8 mouse cellular contexts compared by ENCODE assay signal in the genomic region with DNA sequence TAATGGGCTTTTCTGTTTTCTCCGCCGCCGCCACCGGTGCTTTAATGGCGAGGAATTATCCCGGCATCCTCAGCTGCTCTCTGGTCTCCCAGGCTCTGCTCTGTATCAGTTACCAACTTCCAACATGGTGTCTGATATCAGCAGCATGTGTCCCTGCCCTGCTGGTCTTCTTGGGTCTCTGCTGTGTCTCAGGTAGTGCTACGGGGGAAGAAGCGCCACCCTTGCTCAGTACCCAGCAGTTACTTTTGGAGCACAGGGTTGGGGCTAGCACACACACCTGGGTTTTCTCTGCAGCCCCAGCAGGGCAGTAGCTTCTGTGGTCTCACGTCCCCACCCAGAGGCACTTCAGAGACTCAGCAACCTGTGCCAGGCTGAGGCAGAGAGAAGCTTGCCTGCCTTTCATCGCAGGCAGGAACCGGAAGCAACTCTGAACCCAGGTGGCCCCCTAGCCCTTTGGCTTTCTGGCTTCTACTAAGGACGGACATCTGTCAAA. TPM values are rescaled to one million over a fixed set of nuclear protein-coding genes. Genes with fewer than 3 reads are reported as not detected.
DNase-seq lines count a peak whose midpoint lies in the region; ATAC-seq and TF ChIP-seq lines count a peak whose summit lies in the region.

No protein-coding gene starts in this region.

- peaks cover 3% of the 10 kb centered on the region; the same call in 1 of the 2 replicates for H3K27me3 ChIP-seq in embryonic facial prominence, embryonic 13.5 days
- H3K27me3 ChIP-seq in intestine, embryonic 14.5 days (replicated peaks; ENCODE audit: control insufficient read depth, insufficient read depth, low read length) = no peaks in the 10 kb centered on the region
- no peaks in the 10 kb centered on the region for H3K27me3 ChIP-seq in lung, postnatal 0 days (replicated peaks; ENCODE audit: insufficient read depth, low read length)
- no peaks in the 10 kb centered on the region for H3K27me3 ChIP-seq in small intestine, adult 2 months (ENCODE audit: control insufficient read depth, insufficient read depth, low read length)

- 9% methylated on average over 12 of the region's 12 CpGs for WGBS in embryonic facial prominence, embryonic 13.5 days
- 4% methylated on average over 12 of the region's 12 CpGs for WGBS in intestine, embryonic 14.5 days
- 3% methylated on average over 12 of the region's 12 CpGs for WGBS in lung, postnatal 0 days
- 6% methylated on average over 12 of the region's 12 CpGs for WGBS in small intestine, adult 2 months

- peak overlapping the region; percentile 63 for H3K9ac ChIP-seq in embryonic facial prominence, embryonic 13.5 days
- peak overlapping the region; percentile 35 for H3K9ac ChIP-seq in intestine, embryonic 14.5 days (ENCODE audit: low read length)
- peak overlapping the region; percentile 39; the same call in 1 of the 2 replicates for H3K9ac ChIP-seq in lung, postnatal 0 days (replicated peaks; ENCODE audit: low read depth)

- TF ChIP-seq POLR2A in small intestine, adult 2 months (IDR thresholded peaks at IDR 0.05; ENCODE audit: low read depth, low read length) = no peak

- 0 out of 2 replicates have a peak, but pooled peaks cover 3% of the 10 kb centered on the region for H3K36me3 ChIP-seq in embryonic facial prominence, embryonic 13.5 days
- H3K36me3 ChIP-seq in intestine, embryonic 14.5 days (ENCODE audit: control insufficient read depth, insufficient read depth, low read length) = no peaks in the 10 kb centered on the region
- no peaks in the 10 kb centered on the region for H3K36me3 ChIP-seq in lung, postnatal 0 days (ENCODE audit: insufficient read depth, low read length)
- H3K36me3 ChIP-seq in small intestine, adult 2 months (ENCODE audit: control insufficient read depth, insufficient read depth, low read length) = 0 out of 2 replicates have a peak, but pooled peaks cover 2% of the 10 kb centered on the region

- peaks cover 19% of the 10 kb centered on the region for H3K4me1 ChIP-seq in embryonic facial prominence, embryonic 13.5 days
- peaks cover 8% of the 10 kb centered on the region; the same call in 1 of the 2 replicates for H3K4me1 ChIP-seq in intestine, embryonic 14.5 days (replicated peaks; ENCODE audit: control insufficient read depth, insufficient read depth, low read length)
- H3K4me1 ChIP-seq in lung, postnatal 0 days (ENCODE audit: insufficient read depth, low read depth, low read length) = no peaks in the 10 kb centered on the region
- peaks cover 7% of the 10 kb centered on the region for H3K4me1 ChIP-seq in small intestine, adult 2 months (ENCODE audit: control insufficient read depth, insufficient read depth, insufficient read length, low read length)

- ATAC-seq in embryonic facial prominence, embryonic 13.5 days (ENCODE audit: insufficient number of reproducible peaks, insufficient read depth, low FRiP score, low TSS enrichment, low read depth) = peak; percentile 65
- ATAC-seq in intestine, embryonic 14.5 days (replicated peaks; ENCODE audit: low FRiP score, low TSS enrichment, low read depth) = peak; percentile 54; the same call in 1 of the 2 replicates
- peak; percentile 63 for ATAC-seq in lung, postnatal 0 days

- TF ChIP-seq EP300 in lung, postnatal 0 days (IDR thresholded peaks at IDR 0.05) = no peak

- H3K4me2 ChIP-seq in embryonic facial prominence, embryonic 13.5 days = peak overlapping the region; percentile 68
- peak overlapping the region; percentile 75 for H3K4me2 ChIP-seq in intestine, embryonic 14.5 days (ENCODE audit: low read length)
- H3K4me2 ChIP-seq in lung, postnatal 0 days (replicated peaks; ENCODE audit: low read depth, low read length) = peak overlapping the region; percentile 64

- peak overlapping the region; percentile 47 for H3K4me3 ChIP-seq in left cerebral cortex, adult 2 months
- H3K4me3 ChIP-seq in embryonic facial prominence, embryonic 13.5 days = peak overlapping the region; percentile 50
- H3K4me3 ChIP-seq in intestine, embryonic 14.5 days (ENCODE audit: low read depth, low read length) = peak overlapping the region; percentile 46
- peak overlapping the region; percentile 37 for H3K4me3 ChIP-seq in lung, postnatal 0 days (ENCODE audit: low read depth, low read length)
- H3K4me3 ChIP-seq in small intestine, adult 2 months (ENCODE audit: low read depth, low read length) = peak overlapping the region; percentile 47

- H3K27ac ChIP-seq in left cerebral cortex, adult 2 months = no peak overlapping the region
- peak overlapping the region; percentile 80 for H3K27ac ChIP-seq in embryonic facial prominence, embryonic 13.5 days
- H3K27ac ChIP-seq in intestine, embryonic 14.5 days (ENCODE audit: low read depth) = peak overlapping the region; percentile 24
- peak overlapping the region; percentile 83 for H3K27ac ChIP-seq in lung, postnatal 0 days (ENCODE audit: low read length)
- peak overlapping the region; percentile 87 for H3K27ac ChIP-seq in small intestine, adult 2 months (ENCODE audit: insufficient read depth, low read depth, low read length)

- H3K9me3 ChIP-seq in embryonic facial prominence, embryonic 13.5 days = no peaks in the 10 kb centered on the region
- H3K9me3 ChIP-seq in intestine, embryonic 14.5 days (ENCODE audit: control insufficient read depth, low read length) = 0 out of 2 replicates have a peak, but pooled peaks cover 4% of the 10 kb centered on the region
- H3K9me3 ChIP-seq in lung, postnatal 0 days (ENCODE audit: low read length) = no peaks in the 10 kb centered on the region

- DNase-seq in left cerebral cortex, adult 2 months (ENCODE audit: extremely low spot score in 1 of 2, low spot score in 2 of 2) = no peak
- DNase-seq in left cerebral cortex, adult 11 months (ENCODE audit: low spot score) = no peak
- peak; percentile 62 for DNase-seq in intestine, embryonic 14.5 days (ENCODE audit: low spot score)
- peak; percentile 49 for DNase-seq in lung, postnatal 0 days (ENCODE audit: low spot score)
- no peak for DNase-seq in c-Kit-positive CD71-positive TER-119-positive erythroid progenitor cells, embryonic 14.5 days (ENCODE audit: low spot score)
- DNase-seq in left cerebral cortex, postnatal 25 days (ENCODE audit: low spot score in 2 of 2) = no peak

- TF ChIP-seq CTCF in left cerebral cortex, adult 2 months (IDR thresholded peaks at IDR 0.05) = no peak; the same call in 1 of the 2 replicates
- TF ChIP-seq CTCF in lung, postnatal 0 days (IDR thresholded peaks at IDR 0.05) = no peak; the same call in 1 of the 2 replicates
- peak; percentile 11; the same call in 1 of the 2 replicates for TF ChIP-seq CTCF in small intestine, adult 2 months (IDR thresholded peaks at IDR 0.05; ENCODE audit: extremely low read depth, insufficient read length, insufficient replicate concordance, low read depth, low read length)

- intact Hi-C loops in left cerebral cortex, adult 2 months (cut with DNase I) = no loop called here
- intact Hi-C loops in left cerebral cortex, postnatal 25 days (cut with DNase I) = no loop called here

RNA-seq across cellular contexts. Expression of a gene that starts 26.9 kb away (rescaled TPM):
- total RNA-seq in left cerebral cortex, adult 2 months (2021) = 10 to 100 TPM; 44.0 to 50.0 TPM
- 4.1 and 5.3 TPM in 2 replicates for polyA plus RNA-seq in embryonic facial prominence, embryonic 13.5 days (2015; fragmentation: Nextera tagmentation; extraction: Ambion mirVana)
- polyA plus RNA-seq in intestine, embryonic 14.5 days (2014; fragmentation: Nextera tagmentation; extraction: Ambion mirVana) = 11.4 and 12.4 TPM in 2 replicates
- 16.4 and 18.6 TPM in 2 replicates for polyA plus RNA-seq in lung, postnatal 0 days (2015; fragmentation: Nextera tagmentation; extraction: Ambion mirVana)
- 7.4 and 13.2 TPM in 2 replicates for polyA plus RNA-seq in small intestine, adult 2 months (2012; rRNA removed)
- 10 to 100 TPM; 40.4 to 45.6 TPM for total RNA-seq in left cerebral cortex, postnatal 25 days (2021)

RNA-seq across cellular contexts. Expression of a gene that starts 37.0 kb away (rescaled TPM):
- 10 to 100 TPM; 16.8 to 17.5 TPM for total RNA-seq in left cerebral cortex, adult 2 months (2021)
- polyA plus RNA-seq in embryonic facial prominence, embryonic 13.5 days (2015; fragmentation: Nextera tagmentation; extraction: Ambion mirVana) = 9.4 and 11.3 TPM in 2 replicates
- 13.9 and 15.6 TPM in 2 replicates for polyA plus RNA-seq in intestine, embryonic 14.5 days (2014; fragmentation: Nextera tagmentation; extraction: Ambion mirVana)
- 25.1 and 26.4 TPM in 2 replicates for polyA plus RNA-seq in lung, postnatal 0 days (2015; fragmentation: Nextera tagmentation; extraction: Ambion mirVana)
- 16.1 and 24.7 TPM in 2 replicates for polyA plus RNA-seq in small intestine, adult 2 months (2012; rRNA removed)
- total RNA-seq in left cerebral cortex, postnatal 25 days (2021) = 10 to 100 TPM; 18.1 to 21.6 TPM

Comparison
In these comparisons a context has a peak if more than half of its experiments do, and no peak if none do; other contexts are left out.
1. DNase-seq: peak in intestine, embryonic 14.5 days (single experiment) and lung, postnatal 0 days (single experiment); none in left cerebral cortex, adult 2 months (0 of 2), left cerebral cortex, adult 11 months (single experiment), c-Kit-positive CD71-positive TER-119-positive erythroid progenitor cells, embryonic 14.5 days (single experiment) and left cerebral cortex, postnatal 25 days (0 of 2).
2. Peak in every context shown above with its lines, with median percentiles within 50 percentile points of each other: H3K4me3 ChIP-seq, ATAC-seq, H3K4me2 ChIP-seq and H3K9ac ChIP-seq.